18 mouse cellular contexts compared by ENCODE assay signal in the genomic region with DNA sequence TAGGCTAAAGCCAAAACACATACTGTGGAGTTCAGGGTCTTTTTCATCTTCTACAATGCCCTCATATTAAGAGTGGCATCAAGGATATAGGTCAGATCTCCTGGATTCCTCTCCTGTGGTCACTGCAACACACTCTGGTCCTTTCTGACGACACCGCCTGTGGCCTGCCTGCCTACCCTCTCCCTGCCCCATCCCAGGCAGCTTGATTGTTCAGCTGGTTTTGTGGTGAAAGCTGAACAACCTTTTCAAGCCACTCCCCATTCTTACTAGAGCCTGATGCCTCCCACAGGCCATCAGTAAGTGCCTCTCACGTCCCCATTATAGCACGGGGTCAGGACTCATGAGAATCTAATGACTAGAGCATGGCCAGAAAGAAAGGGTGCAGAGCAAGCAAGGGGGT.
"Had no signal": no experiment of that assay in that cellular context is flagged by ENCODE, and none has a peak within 500 bp of the region (broad histone marks: within the 10 kb centered on the region; RNA-seq: fewer than 3 reads in every experiment).

No protein-coding gene starts in this region.

- DNase-seq: lung, adult 18-20 months; lung, embryonic 14.5 days; lung, postnatal 10 days; lung, postnatal 4 days; retina, postnatal 1 day; right cerebral cortex, adult 18-20 months; right cerebral cortex, postnatal 25 days; right cerebral cortex, postnatal 4 days; spleen, adult 18-20 months; thymus, adult 18-20 months; thymus, postnatal 14 days; thymus, postnatal 36 days had no signal

- H3K9me3 ChIP-seq: midbrain, embryonic 10.5 days; midbrain, embryonic 13.5 days; midbrain, embryonic 15.5 days; neural tube, embryonic 13.5 days; neural tube, embryonic 15.5 days had no signal

- H3K4me3 ChIP-seq: midbrain, embryonic 10.5 days; midbrain, embryonic 13.5 days; midbrain, embryonic 15.5 days; myocyte; neural tube, embryonic 13.5 days; neural tube, embryonic 15.5 days had no signal

- H3K9ac ChIP-seq: lung, embryonic 14.5 days; midbrain, embryonic 13.5 days; midbrain, embryonic 15.5 days; neural tube, embryonic 13.5 days; neural tube, embryonic 15.5 days had no signal

- H3K4me1 ChIP-seq: midbrain, embryonic 10.5 days; midbrain, embryonic 13.5 days; midbrain, embryonic 15.5 days had no signal

- ATAC-seq: midbrain, embryonic 13.5 days; midbrain, embryonic 15.5 days had no signal

- H3K4me2 ChIP-seq: lung, embryonic 14.5 days; midbrain, embryonic 13.5 days; midbrain, embryonic 15.5 days; neural tube, embryonic 13.5 days; neural tube, embryonic 15.5 days had no signal

- H3K27me3 ChIP-seq: midbrain, embryonic 13.5 days; midbrain, embryonic 15.5 days; neural tube, embryonic 13.5 days; neural tube, embryonic 15.5 days had no signal

- H3K27ac ChIP-seq: midbrain, embryonic 10.5 days; midbrain, embryonic 13.5 days; midbrain, embryonic 15.5 days; neural tube, embryonic 13.5 days; neural tube, embryonic 15.5 days had no signal
